Mouse (Mus musculus) megakaryocyte, adult 5-6 weeks (primary cell): ENCODE measurements around the gene Alk. TPM values are rescaled to one million over a fixed set of nuclear protein-coding genes. Genes with fewer than 3 reads are reported as not detected.
A peak's percentile ranks its signal among the peaks of the same experiment; 100 is the strongest.

Experiments
- ATAC-seq: 2 replicates; pipeline ENCODE4 v1.8.0; 2016; ENCODE audit warnings: mild to moderate bottlenecking, inconsistent platforms; ENCODE audit not compliant: poor library complexity, severe bottlenecking
- total RNA-seq, 2 experiments: library from RNA; stranded (forward) in 1 of 2; stranded (reverse) in 1 of 2; fragments of 153-499, 151-499 nt in 1 of 2; fragments of 221-1000, 200-1000 nt in 1 of 2; gene quantifications; 2 replicates each; pipeline versions ENCODE4 v1.2.3 to v1.2.4; 2015 to 2017

The Alk gene
- not detected in 2 replicates for total RNA-seq (2015)
- total RNA-seq (2017): not detected in 2 replicates

GRCm38 (mm10) chr17:72604610-72604980 is at the start of gene Alk:
TSS of gene Alk (minus strand) at chr17:72604627.
- peak; percentile 85 for ATAC-seq

GRCm38 (mm10) chr17:72652801-72653200 is 48.4 kb upstream of the Alk start:
- no peak for ATAC-seq

GRCm38 (mm10) chr17:72648607-72649217 is 44.3 kb upstream of the Alk start:
- no peak for ATAC-seq

GRCm38 (mm10) chr17:72646167-72646566 is 41.7 kb upstream of the Alk start:
- ATAC-seq: no peak

GRCm38 (mm10) chr17:72640095-72640494 is 35.7 kb upstream of the Alk start:
- no peak for ATAC-seq

- no peak for ATAC-seq
These were observed 35.0 kb upstream of the Alk start for GRCm38 (mm10) chr17:72639400-72639799.

GRCm38 (mm10) chr17:72606251-72606650 is 1.8 kb upstream of the Alk start:
- ATAC-seq: peak; percentile 41; the same call in 1 of the 2 replicates

- ATAC-seq: no peak
These were observed 379 bp downstream of the Alk start for GRCm38 (mm10) chr17:72603886-72604609.

GRCm38 (mm10) chr17:72603118-72603885 is 1.1 kb downstream of the Alk start:
- ATAC-seq: peak; percentile 52

- ATAC-seq: no peak
These were observed 3.6 kb downstream of the Alk start for GRCm38 (mm10) chr17:72600806-72601205.

GRCm38 (mm10) chr17:72587671-72588070 is 16.8 kb downstream of the Alk start:
- ATAC-seq: no peak

- ATAC-seq: no peak
These were observed 24.3 kb downstream of the Alk start for GRCm38 (mm10) chr17:72580142-72580541.

- ATAC-seq: no peak
These were observed 25.1 kb downstream of the Alk start for GRCm38 (mm10) chr17:72579321-72579720.

- ATAC-seq: no peak
These were observed 33.0 kb downstream of the Alk start for GRCm38 (mm10) chr17:72571379-72571778.

- ATAC-seq: no peak
These were observed 34.9 kb downstream of the Alk start for GRCm38 (mm10) chr17:72569491-72569890.

- ATAC-seq: no peak
These were observed 41.0 kb downstream of the Alk start for GRCm38 (mm10) chr17:72563423-72563822.

- ATAC-seq: no peak
These were observed 43.0 kb downstream of the Alk start for GRCm38 (mm10) chr17:72561471-72561870.

GRCm38 (mm10) chr17:72560771-72561170 is 43.7 kb downstream of the Alk start:
- ATAC-seq: no peak

- no peak for ATAC-seq
These were observed 47.2 kb downstream of the Alk start for GRCm38 (mm10) chr17:72557029-72557735.

- no peak for ATAC-seq
These were observed 58.2 kb downstream of the Alk start for GRCm38 (mm10) chr17:72546274-72546673.

- no peak for ATAC-seq
These were observed 69.1 kb downstream of the Alk start for GRCm38 (mm10) chr17:72535304-72535703.
